Mouse (Mus musculus): ENCODE data around the gene Gpr152.

The Gpr152 gene

DNA sequence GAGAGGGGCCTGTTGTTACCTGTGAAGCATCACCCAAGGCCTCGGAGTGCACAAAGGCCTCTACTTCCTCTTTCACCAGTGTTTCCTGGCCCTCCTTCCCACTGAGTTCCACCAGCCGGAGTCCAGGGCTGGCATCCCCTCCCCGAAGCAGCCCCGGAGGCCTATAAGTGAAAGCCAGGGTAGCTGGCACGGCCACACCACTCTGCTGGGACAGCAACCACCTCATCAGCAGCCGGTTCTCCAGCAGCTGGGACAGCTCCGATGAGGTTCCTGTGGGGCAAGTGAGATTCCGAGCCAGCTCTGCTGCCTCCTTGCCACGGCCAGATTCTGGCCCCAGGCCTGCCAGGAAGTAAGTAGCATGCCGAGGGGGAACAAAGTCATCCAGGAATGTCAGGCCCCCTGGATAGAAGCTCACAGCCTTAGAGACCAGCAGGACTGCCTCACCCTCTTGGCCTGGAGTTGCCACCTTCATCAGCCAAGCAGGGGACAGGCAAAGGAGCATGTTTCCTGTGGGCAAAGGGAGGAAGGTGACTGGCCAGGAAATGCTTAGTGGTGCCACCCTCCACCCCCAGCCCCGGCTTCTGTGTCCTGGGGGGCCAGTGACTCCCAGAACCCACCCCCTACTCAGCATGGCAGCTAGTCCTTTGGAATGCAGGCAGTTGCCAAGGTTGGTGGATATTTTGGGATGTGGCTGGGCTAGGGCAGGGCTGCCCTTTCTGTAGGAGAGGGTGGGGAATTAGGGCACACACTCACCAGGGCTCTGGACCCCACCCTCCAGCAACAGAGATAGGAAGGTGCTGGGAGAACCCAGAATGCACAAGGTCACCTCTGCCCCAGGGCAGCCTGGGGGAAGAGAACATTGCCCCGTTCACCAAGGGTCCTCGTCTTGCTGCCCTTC lies 32.1 kb downstream of the Gpr152 start:
- DNase-seq (ENCODE audit: low spot score in 2 of 2) = peak; percentile 65 to 69

- DNase-seq (ENCODE audit: low spot score in 2 of 2) = no peak
These were observed 33.3 kb downstream of the Gpr152 start for GRCm38 (mm10) chr19:4172925-4173324.

GRCm38 (mm10) chr19:4175368-4175947 lies 35.9 kb downstream of the Gpr152 start, which contains the start of gene Carns1:
Gene Carns1, minus strand, starts transcription at chr19:4175479.
- peak in 1 of 2 experiments; percentile 58 for DNase-seq (ENCODE audit: low spot score in 2 of 2)

GRCm38 (mm10) chr19:4180411-4180810 lies 40.8 kb downstream of the Gpr152 start:
- no peak for DNase-seq (ENCODE audit: low spot score in 2 of 2)

GRCm38 (mm10) chr19:4181892-4182291 lies 42.3 kb downstream of the Gpr152 start:
- DNase-seq (ENCODE audit: low spot score in 2 of 2) = no peak

GRCm38 (mm10) chr19:4183689-4184088 lies 44.1 kb downstream of the Gpr152 start:
- DNase-seq (ENCODE audit: low spot score in 2 of 2) = no peak

GRCm38 (mm10) chr19:4184976-4185975 lies 45.7 kb downstream of the Gpr152 start:
- no peak for DNase-seq (ENCODE audit: low spot score in 2 of 2)

DNA sequence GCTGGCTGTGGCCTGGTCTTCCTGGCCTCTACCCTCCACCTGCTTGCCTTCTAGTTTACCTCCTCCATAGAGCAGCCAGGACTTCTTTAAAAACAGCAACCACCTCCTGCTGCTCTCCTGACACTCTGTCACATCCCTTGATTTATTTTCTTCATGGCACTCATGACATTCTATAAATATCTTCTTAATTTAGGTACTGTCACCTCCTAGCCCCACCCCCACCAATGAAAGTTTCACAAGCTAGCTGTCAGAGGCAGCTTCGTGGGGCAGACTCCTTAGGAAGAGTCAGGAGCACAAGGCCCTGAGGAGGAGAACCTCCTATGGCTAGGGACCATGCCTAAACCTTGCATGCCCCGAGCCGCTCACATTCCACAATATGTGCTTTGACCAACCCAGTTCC lies 47.7 kb downstream of the Gpr152 start:
- DNase-seq (ENCODE audit: low spot score in 2 of 2) = no peak

- DNase-seq (ENCODE audit: low spot score in 2 of 2) = no peak
These were observed 49.5 kb downstream of the Gpr152 start for GRCm38 (mm10) chr19:4189051-4189620.

DNA sequence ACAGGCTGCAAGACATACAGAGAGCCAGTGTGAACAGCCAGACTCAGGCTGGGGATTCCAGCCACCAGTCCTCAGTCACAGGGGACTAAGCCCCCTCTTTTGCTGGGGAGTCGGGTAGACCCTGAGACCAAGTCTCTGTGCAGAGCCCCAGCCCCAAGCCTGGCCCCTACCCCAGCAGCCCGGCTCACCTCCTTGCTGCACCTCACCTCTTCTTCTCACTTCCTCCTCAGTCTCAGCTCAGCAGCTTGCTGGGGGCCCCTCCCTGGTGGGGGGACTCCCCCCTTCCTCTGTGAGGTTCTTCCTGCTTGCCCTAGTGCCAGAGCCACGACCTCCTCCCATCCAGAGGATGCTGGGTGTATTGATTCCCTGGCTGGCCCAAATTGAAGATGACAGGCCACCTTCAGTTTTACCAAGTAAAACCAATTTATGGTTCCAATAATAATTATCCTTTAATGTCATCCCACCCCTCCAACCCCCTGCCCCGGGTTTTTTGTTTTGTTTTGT lies 51.3 kb downstream of the Gpr152 start, which contains the start of gene Tbc1d10c:
Gene Tbc1d10c, minus strand, starts transcription at position 454 of the 504 bp plus-strand sequence.
- DNase-seq (ENCODE audit: low spot score in 2 of 2) = no peak

- DNase-seq (ENCODE audit: low spot score in 2 of 2) = peak; percentile 90 to 93
These were observed 52.1 kb downstream of the Gpr152 start, which contains the start of gene Ppp1ca for GRCm38 (mm10) chr19:4191528-4192250. Gene Ppp1ca, plus strand, starts transcription at chr19:4192065.

DNA sequence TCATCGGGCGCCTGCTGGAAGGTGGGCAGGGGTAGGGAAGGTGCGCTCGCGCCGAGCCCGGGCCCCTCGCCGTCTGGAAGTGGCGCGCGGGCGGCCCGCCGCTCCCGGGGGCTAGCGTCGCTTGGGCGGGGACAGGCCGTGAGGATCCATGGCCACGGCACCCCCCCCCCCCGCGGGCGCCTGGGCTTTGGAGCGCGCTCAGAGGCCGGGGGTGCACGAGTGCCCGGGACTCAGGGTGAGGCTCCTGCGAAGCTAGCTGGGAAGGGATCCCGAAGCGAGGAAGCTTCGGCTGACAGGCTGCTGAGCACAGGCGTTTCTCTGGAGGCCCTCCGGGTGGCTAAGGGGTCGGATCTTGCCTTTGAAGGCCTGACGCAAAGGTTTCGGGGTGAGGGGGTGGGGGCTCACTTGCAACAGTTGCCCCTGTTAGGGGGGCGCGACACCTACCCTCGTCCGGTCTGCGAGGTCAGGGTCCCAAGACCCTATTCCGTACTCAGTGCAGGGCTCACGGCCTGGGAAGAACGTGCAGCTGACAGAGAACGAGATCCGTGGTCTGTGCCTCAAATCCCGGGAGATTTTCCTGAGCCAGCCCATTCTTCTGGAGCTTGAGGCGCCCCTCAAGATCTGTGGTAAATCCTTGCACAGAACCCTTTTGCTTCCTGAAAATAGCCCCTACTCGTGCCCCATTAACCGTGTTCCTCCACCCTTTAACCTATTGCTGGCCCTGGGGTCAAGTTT lies 52.8 kb downstream of the Gpr152 start:
- no peak for DNase-seq (ENCODE audit: low spot score in 2 of 2)

DNA sequence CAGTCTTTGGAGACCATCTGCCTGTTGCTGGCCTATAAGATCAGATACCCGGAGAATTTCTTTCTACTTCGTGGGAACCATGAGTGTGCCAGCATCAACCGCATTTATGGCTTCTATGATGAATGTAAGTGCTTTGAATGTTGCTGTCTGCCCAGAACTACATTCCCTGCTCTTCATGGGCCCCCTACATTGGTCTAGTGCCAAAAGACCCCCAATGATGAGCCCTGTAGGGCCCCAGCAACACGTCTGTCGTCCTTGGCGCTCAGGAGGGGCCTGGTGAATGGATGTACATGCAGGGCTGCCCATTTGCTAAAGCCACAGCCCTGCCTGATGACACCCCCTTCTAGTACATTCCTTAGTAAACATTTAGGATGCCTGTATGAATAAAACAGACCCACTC lies 53.5 kb downstream of the Gpr152 start:
- no peak for DNase-seq (ENCODE audit: low spot score in 2 of 2)

DNA sequence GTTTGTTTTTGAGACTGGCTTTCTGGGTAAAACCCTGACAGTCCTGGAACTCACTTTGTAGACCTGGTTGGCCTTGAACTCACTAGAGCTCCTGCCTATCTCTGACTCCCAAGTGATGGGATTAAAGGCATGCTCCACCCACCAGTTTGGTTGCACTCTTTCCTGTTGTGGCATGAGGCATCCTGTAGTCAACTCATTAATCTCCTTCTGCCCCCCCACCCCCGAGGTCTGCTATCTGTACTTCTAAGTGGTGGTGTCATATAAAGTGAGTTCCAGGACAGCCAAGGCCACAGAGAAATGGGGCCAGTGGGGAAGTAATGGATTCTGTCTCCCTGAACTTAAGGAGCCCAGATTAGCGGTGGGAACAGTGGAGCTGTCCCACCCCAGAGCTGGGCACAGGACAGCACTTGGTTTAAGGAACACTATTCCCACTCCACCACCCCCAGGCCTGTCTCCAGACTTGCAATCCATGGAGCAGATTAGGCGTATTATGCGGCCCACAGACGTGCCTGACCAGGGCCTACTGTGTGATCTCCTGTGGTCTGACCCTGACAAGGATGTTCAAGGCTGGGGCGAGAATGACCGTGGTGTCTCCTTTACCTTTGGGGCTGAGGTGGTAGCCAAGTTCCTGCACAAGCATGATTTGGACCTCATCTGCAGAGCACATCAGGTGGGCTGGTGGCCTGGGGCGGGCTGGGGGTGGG lies 54.6 kb downstream of the Gpr152 start:
- DNase-seq (ENCODE audit: low spot score in 2 of 2) = no peak

GRCm38 (mm10) chr19:4194776-4195650 lies 55.4 kb downstream of the Gpr152 start:
- no peak for DNase-seq (ENCODE audit: low spot score in 2 of 2)

Measured in heart, adult 9 months (tissue).